8 mouse cellular contexts compared by ENCODE assay signal in the genomic region with DNA sequence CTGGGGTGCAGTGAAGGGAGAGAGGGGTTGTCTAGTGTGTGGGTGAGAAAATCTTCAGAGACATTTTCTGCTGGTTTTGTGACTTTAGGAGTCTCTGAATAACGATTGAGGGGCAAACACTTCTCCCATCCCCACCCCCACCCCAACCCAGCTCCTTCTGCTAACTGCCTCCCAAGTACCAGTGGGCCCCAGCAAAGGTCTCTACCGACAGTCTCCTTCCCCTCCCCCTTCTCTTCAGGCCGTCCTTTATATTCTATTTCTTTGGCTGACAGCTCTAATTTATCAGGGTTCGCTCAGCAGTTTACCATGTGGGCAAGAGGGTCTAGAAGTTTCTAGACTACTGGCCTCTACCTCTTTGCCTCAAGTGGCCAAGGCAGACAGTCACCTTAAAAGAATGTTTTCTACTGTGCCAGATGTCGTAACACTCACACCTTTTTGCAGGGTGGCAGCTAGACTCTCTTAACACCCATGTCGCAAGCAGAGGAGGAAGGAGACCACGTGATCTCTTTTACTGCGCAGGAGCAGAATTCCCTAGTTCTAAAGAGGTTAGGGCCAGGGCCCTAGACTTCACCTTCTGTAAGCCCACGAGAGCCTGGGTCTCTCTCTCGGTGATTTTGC.
DNase-seq lines count a peak whose midpoint lies in the region; ATAC-seq and TF ChIP-seq lines count a peak whose summit lies in the region.

No protein-coding gene starts in this region.

- no peak for TF ChIP-seq CTCF in thymus, adult 2 months (IDR thresholded peaks at IDR 0.05; ENCODE audit: borderline replicate concordance, control insufficient read depth, extremely low read depth, insufficient read depth, low read length, poor library complexity)
- no peak for TF ChIP-seq CTCF in kidney, adult 2 months (conservative IDR thresholded peaks at IDR 0.05; ENCODE audit: insufficient read depth, insufficient read length, low read depth, low read length)

- H3K9me3 ChIP-seq in lung, embryonic 16.5 days (ENCODE audit: control insufficient read depth, low read length), result no peaks in the 10 kb centered on the region
- H3K9me3 ChIP-seq in stomach, embryonic 15.5 days, result no peaks in the 10 kb centered on the region

- no peak for DNase-seq in thymus, adult 2 months
- DNase-seq in thymus, postnatal 36 days, result no peak
- peak; percentile 55 for DNase-seq in gonadal fat pad, adult 2 months (ENCODE audit: low read depth)
- DNase-seq in left cerebral cortex, adult 18-20 months (ENCODE audit: low spot score in 2 of 2), result no peak
- DNase-seq in kidney, adult 2 months, result no peak
- DNase-seq in kidney, adult 8-10 months, result no peak

- no peak overlapping the region for H3K27ac ChIP-seq in thymus, adult 2 months (ENCODE audit: control insufficient read depth, insufficient read depth, low read length)
- H3K27ac ChIP-seq in lung, embryonic 16.5 days (ENCODE audit: low read length), result peak overlapping the region; percentile 93
- peak overlapping the region; percentile 86 for H3K27ac ChIP-seq in stomach, embryonic 15.5 days
- H3K27ac ChIP-seq in kidney, adult 2 months (ENCODE audit: insufficient read depth, low read depth, low read length), result no peak overlapping the region

- ATAC-seq in lung, embryonic 16.5 days (ENCODE audit: low read depth), result peak; percentile 60
- ATAC-seq in stomach, embryonic 15.5 days (ENCODE audit: insufficient read depth, low FRiP score, low read depth), result no peak

- TF ChIP-seq POLR2A in thymus, adult 2 months (IDR thresholded peaks at IDR 0.05; ENCODE audit: control insufficient read depth, extremely low read depth, insufficient read depth, low read length, poor library complexity), result no peak
- TF ChIP-seq POLR2A in kidney, adult 2 months (IDR thresholded peaks at IDR 0.05; ENCODE audit: low read depth, low read length), result no peak

- H3K4me1 ChIP-seq in thymus, adult 2 months (replicated peaks; ENCODE audit: control insufficient read depth, insufficient read depth, low read length), result peaks cover 19% of the 10 kb centered on the region
- peaks cover 40% of the 10 kb centered on the region for H3K4me1 ChIP-seq in lung, embryonic 16.5 days (replicated peaks; ENCODE audit: control insufficient read depth, insufficient read depth, low read length)
- peaks cover 38% of the 10 kb centered on the region for H3K4me1 ChIP-seq in stomach, embryonic 15.5 days
- H3K4me1 ChIP-seq in kidney, adult 2 months (ENCODE audit: control insufficient read depth, insufficient read depth, low read length), result no peaks in the 10 kb centered on the region

- peak overlapping the region; percentile 46 for H3K9ac ChIP-seq in lung, embryonic 16.5 days (ENCODE audit: low read length)
- no peak overlapping the region for H3K9ac ChIP-seq in stomach, embryonic 15.5 days

- no peaks in the 10 kb centered on the region for H3K36me3 ChIP-seq in thymus, adult 2 months (ENCODE audit: control insufficient read depth, insufficient read depth, low read length)
- H3K36me3 ChIP-seq in lung, embryonic 16.5 days (ENCODE audit: control insufficient read depth, insufficient read depth, low read length), result no peaks in the 10 kb centered on the region
- H3K36me3 ChIP-seq in stomach, embryonic 15.5 days, result no peaks in the 10 kb centered on the region
- H3K36me3 ChIP-seq in kidney, adult 2 months (ENCODE audit: control insufficient read depth, insufficient read depth, low read length), result no peaks in the 10 kb centered on the region

- no peaks in the 10 kb centered on the region for H3K27me3 ChIP-seq in thymus, adult 2 months (ENCODE audit: control insufficient read depth, insufficient read depth, low read length)
- no peaks in the 10 kb centered on the region for H3K27me3 ChIP-seq in lung, embryonic 16.5 days (ENCODE audit: control insufficient read depth, insufficient read depth, low read depth, low read length)
- no peaks in the 10 kb centered on the region for H3K27me3 ChIP-seq in stomach, embryonic 15.5 days (replicated peaks)
- H3K27me3 ChIP-seq in kidney, adult 2 months (replicated peaks; ENCODE audit: control insufficient read depth, insufficient read depth, low read length), result no peaks in the 10 kb centered on the region

- peak overlapping the region; percentile 32 for H3K4me2 ChIP-seq in lung, embryonic 16.5 days (ENCODE audit: low read depth, low read length)
- peak overlapping the region; percentile 37; the same call in 1 of the 2 replicates for H3K4me2 ChIP-seq in stomach, embryonic 15.5 days

- H3K4me3 ChIP-seq in thymus, adult 2 months (ENCODE audit: control insufficient read depth, insufficient read depth, low read length), result peak overlapping the region; percentile 10
- H3K4me3 ChIP-seq in lung, embryonic 16.5 days (ENCODE audit: low read length), result no peak overlapping the region
- H3K4me3 ChIP-seq in stomach, embryonic 15.5 days (replicated peaks), result no peak overlapping the region
- no peak overlapping the region for H3K4me3 ChIP-seq in kidney, adult 2 months (ENCODE audit: insufficient read depth, low read depth, low read length)

- WGBS in thymus, adult 2 months, result 23% methylated on average over 10 of the region's 10 CpGs
- 16% methylated on average over 10 of the region's 10 CpGs for WGBS in lung, embryonic 16.5 days
- WGBS in stomach, embryonic 15.5 days, result 26% methylated on average over 10 of the region's 10 CpGs
- WGBS in kidney, adult 2 months, result 63% methylated on average over 10 of the region's 10 CpGs

Comparison
In these comparisons a context has a peak if more than half of its experiments do, and no peak if none do; other contexts are left out.
1. H3K27ac ChIP-seq: peak in lung, embryonic 16.5 days (single experiment) and stomach, embryonic 15.5 days (single experiment); none in thymus, adult 2 months (single experiment) and kidney, adult 2 months (single experiment).